Mouse (Mus musculus) midbrain, embryonic 15.5 days (tissue): ENCODE measurements around the gene Tas2r137. TPM values are rescaled to one million over a fixed set of nuclear protein-coding genes. Genes with fewer than 3 reads are reported as not detected.

Source experiments
- ATAC-seq: fragments of 200-750 bp; cut with Nextera tagmentation; replicated peaks from 2 replicates; pipeline ENCODE4 v1.8.0; 2017; ENCODE audit warnings: moderate TSS enrichment
- H3K27ac ChIP-seq: fragments of 300-500 bp; sonication (generic); 2 replicates; pipeline ENCODE4 v1.5.1; 2015; ENCODE audit warnings: mild to moderate bottlenecking, inconsistent platforms
- H3K27me3 ChIP-seq: fragments of 300-500 bp; sonication (generic); replicated peaks from 2 replicates; pipeline ENCODE4 v1.6.1; 2015; ENCODE audit warnings: inconsistent platforms
- H3K36me3 ChIP-seq: fragments of 300-500 bp; sonication (generic); replicated peaks from 2 replicates; pipeline ENCODE4 v1.6.1; 2015; ENCODE audit warnings: inconsistent platforms
- H3K4me1 ChIP-seq: fragments of 300-500 bp; sonication (generic); 2 replicates; pipeline ENCODE4 v1.6.1; 2015; ENCODE audit warnings: inconsistent platforms
- H3K4me2 ChIP-seq: fragments of 300-500 bp; sonication (generic); 2 replicates; pipeline ENCODE4 v1.6.1; 2015; ENCODE audit warnings: inconsistent platforms, mild to moderate bottlenecking, moderate library complexity
- H3K4me3 ChIP-seq: fragments of 300-500 bp; sonication (generic); 2 replicates; pipeline ENCODE4 v1.5.1; 2015; ENCODE audit warnings: mild to moderate bottlenecking, inconsistent platforms
- H3K9ac ChIP-seq: fragments of 300-500 bp; sonication (generic); 2 replicates; pipeline ENCODE4 v1.6.1; 2015; ENCODE audit warnings: mild to moderate bottlenecking, inconsistent platforms
- H3K9me3 ChIP-seq: fragments of 300-500 bp; sonication (generic); 2 replicates; pipeline ENCODE4 v1.6.1; 2016; ENCODE audit warnings: inconsistent platforms
- WGBS: fragments of 180-500 bp; shearing (Covaris S2); methylation state at CpG from one replicate; pipeline ENCODE4 v1.1.7; 2015; ENCODE audit warnings: mixed read lengths; 5-methylcytosine and 5-hydroxymethylcytosine counted together
- polyA plus RNA-seq: library from polyadenylated mRNA; unstranded; fragments of >200 nt; fragmentation: Nextera tagmentation; extraction: Ambion mirVana; gene quantifications from 2 replicates; pipeline ENCODE4 v1.2.1, GENCODE M21; 2015

The Tas2r137 gene
- polyA plus RNA-seq, 1 experiment from 2014 or later = not detected

- no peak within 1 kb of the TSS for H3K4me3 ChIP-seq
- ATAC-seq = no peak
- 93% methylated on average over 3 of the region's 3 CpGs for WGBS
- no peaks in the 10 kb centered on the region for H3K27me3 ChIP-seq
- no peak within 1 kb of the TSS for H3K9ac ChIP-seq
- H3K9me3 ChIP-seq = no peaks in the 10 kb centered on the region
- H3K4me1 ChIP-seq = no peaks in the 10 kb centered on the region
- H3K36me3 ChIP-seq = no peaks in the 10 kb centered on the region
- H3K4me2 ChIP-seq = no peak within 1 kb of the TSS
- H3K27ac ChIP-seq = no peak within 1 kb of the TSS
Observed at GRCm38 (mm10) chr6:40493229-40493628, 2.2 kb downstream of the Tas2r137 start, which contains the start of gene Tas2r108. Gene Tas2r108, plus strand, starts transcription at chr6:40493529.

GRCm38 (mm10) chr6:40519408-40519807 is 28.4 kb downstream of the Tas2r137 start, which contains the start of gene Prss37:
Gene Prss37, minus strand, starts transcription at chr6:40519508.
- no peak for ATAC-seq
- 80% methylated on average over 1 of the region's 1 CpGs for WGBS

More at GRCm38 (mm10) chr6:40519408-40519807, 28.4 kb downstream of the Tas2r137 start, which contains the start of gene Prss37:
- Histone ChIP-seq H3K9me3 (no peaks in the 10 kb centered on the region), H3K27me3 (no peaks in the 10 kb centered on the region), H3K4me1 (no peaks in the 10 kb centered on the region), H3K4me2 (no peak within 1 kb of the TSS), H3K27ac (no peak within 1 kb of the TSS), H3K9ac (no peak within 1 kb of the TSS), H3K4me3 (no peak within 1 kb of the TSS), H3K36me3 (no peaks in the 10 kb centered on the region)

Other genes with a start within 250 kb of the Tas2r137 start
- gene Agk, start 166.1 kb upstream of the Tas2r137 start, polyA plus RNA-seq = 59.2 and 60.2 TPM in 2 replicates
- gene E330009J07Rik, start 55.1 kb upstream of the Tas2r137 start, polyA plus RNA-seq = 12.5 and 13.4 TPM in 2 replicates
- 0.20 and 0.21 TPM in 2 replicates for gene Wee2, start 52.1 kb upstream of the Tas2r137 start, polyA plus RNA-seq
- gene Ssbp1, start 19.9 kb upstream of the Tas2r137 start, polyA plus RNA-seq = 103 and 104 TPM in 2 replicates
- gene Tas2r108, start 2.3 kb downstream of the Tas2r137 start, polyA plus RNA-seq = not detected in 2 replicates
- not detected in 2 replicates for gene Prss37, start 28.3 kb downstream of the Tas2r137 start, polyA plus RNA-seq
- 0.06 and 0.18 TPM in 2 replicates for gene Olfr461, start 63.8 kb downstream of the Tas2r137 start, polyA plus RNA-seq
- gene Olfr460, start 78.3 kb downstream of the Tas2r137 start, polyA plus RNA-seq = not detected in 2 replicates
- gene Clec5a, start 94.6 kb downstream of the Tas2r137 start, polyA plus RNA-seq = 0.40 and 0.71 TPM in 2 replicates
- gene Tas2r138, start 122.1 kb downstream of the Tas2r137 start, polyA plus RNA-seq = not detected in 2 replicates
- gene Mgam, start 137.6 kb downstream of the Tas2r137 start, polyA plus RNA-seq = 0.08 and 0.18 TPM in 2 replicates